Mouse (Mus musculus) lung, embryonic 16.5 days (tissue): ENCODE data around the gene Ppif. TPM values are rescaled to one million over a fixed set of nuclear protein-coding genes. Genes with fewer than 3 reads are reported as not detected.

ENCODE experiments used
- ATAC-seq: fragments of 200-750 bp; cut with Nextera tagmentation; 2 replicates; pipeline ENCODE4 v1.8.0; 2017; ENCODE audit warnings: low read depth, mild to moderate bottlenecking, moderate library complexity
- H3K27ac ChIP-seq: fragments of 300-500 bp; sonication (generic); 2 replicates; pipeline ENCODE4 v1.5.1; 2014; ENCODE audit warnings: mild to moderate bottlenecking, control low read depth, low read length
- H3K27me3 ChIP-seq: fragments of 300-500 bp; sonication (generic); 2 replicates; pipeline ENCODE4 v1.6.1; 2014; ENCODE audit warnings: low read depth, low read length, mixed read lengths; ENCODE audit not compliant: control insufficient read depth, insufficient read depth
- H3K36me3 ChIP-seq: fragments of 300-500 bp; sonication (generic); 2 replicates; pipeline ENCODE4 v1.6.1; 2014; ENCODE audit warnings: low read length; ENCODE audit not compliant: control insufficient read depth, insufficient read depth
- H3K4me1 ChIP-seq: fragments of 300-500 bp; sonication (generic); replicated peaks from 2 replicates; pipeline ENCODE4 v1.6.1; 2014; ENCODE audit warnings: low read length, mixed read lengths; ENCODE audit not compliant: control insufficient read depth, insufficient read depth
- H3K4me2 ChIP-seq: fragments of 300-500 bp; sonication (generic); 2 replicates; pipeline ENCODE4 v1.6.1; 2014; ENCODE audit warnings: low read depth, low read length, control low read depth
- H3K4me3 ChIP-seq: fragments of 300-500 bp; sonication (generic); 2 replicates; pipeline ENCODE4 v1.5.1; 2014; ENCODE audit warnings: mild to moderate bottlenecking, low read length, control low read depth
- H3K9ac ChIP-seq: fragments of 300-500 bp; sonication (generic); 2 replicates; pipeline ENCODE4 v1.6.1; 2014; ENCODE audit warnings: low read length, control low read depth
- H3K9me3 ChIP-seq: fragments of 300-500 bp; sonication (generic); 2 replicates; pipeline ENCODE4 v1.6.1; 2016; ENCODE audit warnings: low read length; ENCODE audit not compliant: control insufficient read depth
- WGBS: fragments of 180-500 bp; shearing (Covaris S2); extraction: QIAGEN DNeasy Blood & Tissue Kit; methylation state at CpG from one replicate; pipeline ENCODE4 v1.1.7; 2014; 5-methylcytosine and 5-hydroxymethylcytosine counted together
- polyA plus RNA-seq: library from polyadenylated mRNA; unstranded; fragments of >200 nt; fragmentation: Nextera tagmentation; extraction: Ambion mirVana; gene quantifications from 2 replicates; pipeline ENCODE4 v1.2.1, GENCODE M21; 2015

Ppif gene
- polyA plus RNA-seq, 1 experiment from 2014 or later = 29.9 TPM

DNA sequence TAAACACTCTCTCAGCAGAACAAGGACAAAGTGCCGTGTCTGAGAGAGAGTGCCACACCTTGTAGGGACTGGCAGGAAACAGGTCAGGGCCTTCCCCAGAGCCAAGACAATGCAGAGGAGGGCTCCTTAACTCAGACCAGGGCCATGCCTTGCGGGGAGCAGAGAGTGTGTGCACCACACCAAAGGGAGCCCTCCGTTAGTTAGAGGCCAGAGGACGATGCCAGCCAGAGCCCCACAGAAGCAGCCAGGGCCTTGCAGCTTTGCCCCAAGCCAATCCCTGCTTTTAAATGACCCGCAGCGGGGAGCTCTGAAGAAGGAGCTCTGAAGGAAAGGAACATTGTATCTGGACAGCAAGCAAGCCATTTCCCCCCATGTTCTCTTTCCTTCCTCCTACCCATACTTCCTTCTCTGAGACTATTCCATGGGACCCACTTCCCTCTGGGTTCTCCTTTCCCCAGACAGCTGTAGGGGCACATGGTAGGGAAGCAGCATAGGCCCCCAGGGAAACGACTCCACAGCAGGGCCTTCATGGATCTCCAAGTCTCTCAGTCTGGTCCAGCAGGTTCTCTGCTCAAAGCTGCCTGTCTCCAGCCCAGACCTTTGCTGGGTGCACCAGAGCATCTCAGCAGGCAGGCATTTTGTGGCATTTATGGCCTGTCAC is 30.2 kb upstream of the Ppif start:
- H3K4me2 ChIP-seq = no peak overlapping the region
- H3K36me3 ChIP-seq = peaks cover 28% of the 10 kb centered on the region
- no peaks in the 10 kb centered on the region for H3K9me3 ChIP-seq
- no peak overlapping the region for H3K27ac ChIP-seq
- ATAC-seq = no peak
- no peaks in the 10 kb centered on the region for H3K27me3 ChIP-seq
- WGBS = 80% methylated on average over 7 of the region's 7 CpGs
- H3K9ac ChIP-seq = no peak overlapping the region
- H3K4me1 ChIP-seq = no peaks in the 10 kb centered on the region
- H3K4me3 ChIP-seq = no peak overlapping the region

- no peak overlapping the region for H3K4me2 ChIP-seq
- H3K36me3 ChIP-seq = peaks cover 25% of the 10 kb centered on the region
- no peaks in the 10 kb centered on the region for H3K27me3 ChIP-seq
- 84% methylated on average over 7 of the region's 7 CpGs for WGBS
- no peak overlapping the region for H3K9ac ChIP-seq
- no peaks in the 10 kb centered on the region for H3K9me3 ChIP-seq
- no peak for ATAC-seq
- H3K27ac ChIP-seq = no peak overlapping the region
- H3K4me3 ChIP-seq = no peak overlapping the region
- H3K4me1 ChIP-seq = no peaks in the 10 kb centered on the region
These were observed 29.7 kb upstream of the Ppif start for GRCm38 (mm10) chr14:25664310-25664695.

DNA sequence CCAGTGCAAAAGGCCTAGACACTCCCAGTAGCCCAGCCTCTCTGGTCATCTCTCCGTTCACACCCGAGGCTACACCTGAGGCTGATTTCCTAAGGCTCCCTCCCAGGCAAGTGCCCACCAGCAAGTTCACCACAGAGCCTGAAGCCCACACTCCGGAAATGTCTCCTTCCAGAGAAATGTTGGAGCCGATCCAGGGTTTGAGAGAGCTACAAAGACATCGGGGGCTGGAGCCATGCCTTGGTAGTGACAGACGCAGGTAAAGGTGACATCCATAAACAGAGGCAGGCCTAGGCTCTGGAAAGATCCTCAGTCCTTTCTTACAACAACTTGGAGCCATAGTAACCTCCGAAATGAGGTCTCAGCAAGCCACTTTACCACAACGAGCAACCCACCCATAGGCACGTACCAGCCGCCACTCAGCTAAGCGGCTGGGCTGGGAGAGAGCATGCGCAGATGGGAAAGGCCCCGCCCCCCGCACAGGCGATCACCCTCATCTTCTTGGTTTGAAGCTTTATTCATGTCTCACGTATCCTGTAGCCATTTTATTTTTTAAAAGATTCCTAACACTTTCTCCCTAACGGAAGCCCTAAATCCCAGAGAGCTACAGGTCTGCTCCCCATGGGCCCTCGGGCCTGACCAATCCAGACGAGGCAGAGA is 28.5 kb upstream of the Ppif start:
- Histone ChIP-seq H3K27ac (no peak overlapping the region), H3K36me3 (peaks cover 23% of the 10 kb centered on the region), H3K9me3 (no peaks in the 10 kb centered on the region), H3K9ac (no peak overlapping the region), H3K4me2 (no peak overlapping the region), H3K4me3 (no peak overlapping the region), H3K27me3 (no peaks in the 10 kb centered on the region), H3K4me1 (no peaks in the 10 kb centered on the region)
- WGBS = 70% methylated on average over 19 of the region's 19 CpGs
- ATAC-seq = no peak

DNA sequence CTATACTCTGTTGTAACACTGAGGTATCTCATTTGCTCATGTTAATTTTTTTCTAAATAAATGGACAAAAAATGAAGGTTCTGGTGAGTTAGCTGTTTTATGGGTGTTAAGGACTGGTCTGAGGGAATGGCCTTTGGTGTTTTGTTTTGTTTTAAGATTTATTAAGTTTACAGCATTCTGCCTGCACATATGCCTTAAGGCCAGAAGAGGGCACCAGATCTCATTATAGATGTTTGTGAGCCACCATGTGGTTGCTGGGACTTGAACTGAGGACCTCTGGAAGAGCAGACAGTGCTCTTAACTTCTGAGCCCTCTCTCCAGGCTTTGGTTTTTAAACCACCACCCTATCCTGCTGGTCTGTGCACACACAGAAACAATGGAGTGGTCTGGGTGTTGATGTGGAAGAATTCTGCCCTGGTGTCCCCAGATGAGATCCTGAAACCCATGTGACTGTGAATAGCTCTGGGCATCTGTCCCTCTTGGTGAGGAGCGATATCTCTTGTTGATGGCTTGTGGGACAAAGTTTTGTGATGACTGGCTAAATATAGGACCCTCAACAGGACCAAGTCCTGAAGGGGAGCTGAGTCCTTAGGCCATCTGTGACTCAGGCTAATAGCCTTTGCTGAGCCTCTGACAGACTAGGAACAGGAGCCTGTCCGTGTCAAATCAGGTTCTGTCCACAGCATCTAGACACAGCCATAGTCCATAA is 27.1 kb upstream of the Ppif start:
- Histone ChIP-seq H3K4me3 (no peak overlapping the region), H3K4me1 (no peaks in the 10 kb centered on the region), H3K27ac (no peak overlapping the region), H3K9me3 (no peaks in the 10 kb centered on the region), H3K27me3 (no peaks in the 10 kb centered on the region), H3K36me3 (peaks cover 19% of the 10 kb centered on the region), H3K9ac (no peak overlapping the region), H3K4me2 (no peak overlapping the region)
- no peak for ATAC-seq
- WGBS = 87% methylated on average over 2 of the region's 2 CpGs

GRCm38 (mm10) chr14:25667587-25667986 is 26.4 kb upstream of the Ppif start:
- Histone ChIP-seq H3K9ac (no peak overlapping the region), H3K27ac (no peak overlapping the region), H3K36me3 (peaks cover 15% of the 10 kb centered on the region), H3K27me3 (no peaks in the 10 kb centered on the region), H3K4me3 (no peak overlapping the region), H3K4me1 (no peaks in the 10 kb centered on the region), H3K9me3 (no peaks in the 10 kb centered on the region), H3K4me2 (no peak overlapping the region)
- 33% methylated on average over 3 of the region's 3 CpGs for WGBS
- no peak for ATAC-seq

DNA sequence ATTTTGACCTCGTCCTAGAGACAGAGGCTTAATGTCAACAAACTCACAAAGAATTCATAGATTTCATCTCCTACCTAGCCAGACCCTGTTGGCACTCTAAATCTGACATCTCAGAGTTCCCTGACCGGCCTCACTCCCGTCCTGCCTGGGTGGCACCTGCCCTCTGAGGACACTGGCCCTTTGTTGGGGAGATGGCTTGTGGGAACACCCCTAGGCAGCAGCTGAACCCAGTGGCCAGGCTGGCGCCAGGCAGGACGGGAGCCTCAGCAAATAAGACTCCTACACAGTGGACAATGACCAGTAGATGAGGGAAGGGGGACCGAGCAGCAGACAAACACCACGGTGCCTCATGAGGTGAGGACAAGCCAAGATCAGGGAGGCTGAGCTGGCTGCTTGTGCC is 14.3 kb upstream of the Ppif start:
- no peak overlapping the region for H3K4me2 ChIP-seq
- no peaks in the 10 kb centered on the region for H3K4me1 ChIP-seq
- no peak for ATAC-seq
- no peak overlapping the region for H3K4me3 ChIP-seq
- no peak overlapping the region for H3K9ac ChIP-seq
- no peaks in the 10 kb centered on the region for H3K9me3 ChIP-seq
- H3K27ac ChIP-seq = no peak overlapping the region
- no peaks in the 10 kb centered on the region for H3K27me3 ChIP-seq
- no peaks in the 10 kb centered on the region for H3K36me3 ChIP-seq
- 49% methylated on average over 7 of the region's 7 CpGs for WGBS

DNA sequence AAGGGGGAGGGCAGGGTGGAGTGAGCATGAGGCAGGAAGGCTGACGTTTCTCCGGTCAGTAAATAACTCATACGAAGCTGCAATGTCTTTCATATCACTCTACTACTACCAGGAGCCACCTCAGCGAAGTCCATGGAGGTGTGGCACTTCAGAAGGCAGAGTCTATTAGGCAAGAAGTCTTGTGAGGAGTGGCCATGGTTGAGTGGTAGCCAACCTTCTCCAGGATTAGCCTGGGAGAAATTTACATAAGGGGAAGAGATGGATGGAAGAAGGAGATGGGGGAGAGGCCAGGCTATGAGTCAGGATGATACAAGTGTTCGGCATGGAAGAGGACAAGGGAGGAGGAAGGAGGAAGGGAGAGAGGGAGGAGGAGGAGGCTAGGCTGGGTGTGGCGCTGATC is 11.9 kb upstream of the Ppif start:
- no peak overlapping the region for H3K9ac ChIP-seq
- ATAC-seq = no peak
- H3K9me3 ChIP-seq = no peaks in the 10 kb centered on the region
- no peak overlapping the region for H3K4me3 ChIP-seq
- WGBS = 52% methylated on average over 6 of the region's 6 CpGs
- H3K4me1 ChIP-seq = no peaks in the 10 kb centered on the region; the same call in 1 of the 2 replicates
- H3K36me3 ChIP-seq = no peaks in the 10 kb centered on the region
- no peak overlapping the region for H3K27ac ChIP-seq
- H3K27me3 ChIP-seq = no peaks in the 10 kb centered on the region
- H3K4me2 ChIP-seq = no peak overlapping the region

- Histone ChIP-seq H3K36me3 (no peaks in the 10 kb centered on the region), H3K4me3 (no peak overlapping the region), H3K9ac (no peak overlapping the region), H3K4me1 (no peaks in the 10 kb centered on the region; the same call in 1 of the 2 replicates), H3K9me3 (no peaks in the 10 kb centered on the region), H3K27ac (peak overlapping the region; percentile 81), H3K4me2 (no peak overlapping the region), H3K27me3 (no peaks in the 10 kb centered on the region)
- 49% methylated on average over 7 of the region's 7 CpGs for WGBS
- no peak for ATAC-seq
These were observed 7.6 kb upstream of the Ppif start for GRCm38 (mm10) chr14:25686216-25686945.
